Mouse (Mus musculus) cerebellum, adult 9-10 months (tissue): Measurements from ENCODE around the gene Hapln1.

Experiments
- DNase-seq: peaks from one replicate; pipeline ENCODE4 v3.0.0; 2022

The Hapln1 gene

GRCm38 (mm10) chr13:89539205-89539886, at the start of gene Hapln1:
Gene Hapln1, plus strand, starts transcription at chr13:89539796.
- DNase-seq = no peak

DNA sequence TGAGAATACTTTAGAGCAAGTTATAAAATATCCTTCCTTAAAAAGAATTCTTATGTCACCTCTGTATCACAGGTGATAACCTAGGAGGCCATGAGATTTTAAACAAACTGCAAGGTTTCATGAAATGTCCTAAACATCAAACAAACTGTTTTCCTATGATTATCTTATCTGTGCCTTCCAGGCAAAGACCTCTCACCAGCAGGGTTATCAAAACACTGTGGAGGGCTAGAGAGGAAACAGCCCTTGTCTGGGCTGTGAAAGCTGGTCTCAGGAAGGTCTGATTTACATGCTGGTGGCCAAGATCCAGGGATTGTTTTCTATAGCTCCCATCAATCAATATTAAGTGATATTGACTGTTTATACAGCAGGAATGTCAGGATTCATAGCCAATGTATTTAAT, 46.4 kb upstream of the Hapln1 start:
- DNase-seq = no peak

- no peak for DNase-seq
Measured at GRCm38 (mm10) chr13:89493678-89494077, 45.9 kb upstream of the Hapln1 start.

GRCm38 (mm10) chr13:89496569-89496968, 43.0 kb upstream of the Hapln1 start:
- no peak for DNase-seq

DNA sequence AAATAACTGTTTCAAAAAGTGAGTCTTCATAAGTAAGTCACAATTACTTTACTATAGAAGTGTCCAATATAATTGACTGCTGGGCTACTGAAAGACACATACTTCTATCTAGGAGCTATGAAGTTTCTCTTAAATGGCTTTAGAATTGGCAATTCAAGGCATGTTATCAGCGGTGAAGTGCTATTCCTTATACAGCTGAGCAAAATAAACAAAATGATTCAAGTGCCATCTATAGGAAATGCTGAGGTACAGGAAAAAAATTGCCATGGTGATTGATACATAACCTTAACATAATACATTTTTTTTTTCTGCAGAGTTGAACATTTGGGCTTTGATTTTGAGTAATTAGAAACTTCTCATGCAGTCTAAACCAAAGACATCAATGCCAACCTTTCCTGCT, 40.2 kb upstream of the Hapln1 start:
- no peak for DNase-seq

DNA sequence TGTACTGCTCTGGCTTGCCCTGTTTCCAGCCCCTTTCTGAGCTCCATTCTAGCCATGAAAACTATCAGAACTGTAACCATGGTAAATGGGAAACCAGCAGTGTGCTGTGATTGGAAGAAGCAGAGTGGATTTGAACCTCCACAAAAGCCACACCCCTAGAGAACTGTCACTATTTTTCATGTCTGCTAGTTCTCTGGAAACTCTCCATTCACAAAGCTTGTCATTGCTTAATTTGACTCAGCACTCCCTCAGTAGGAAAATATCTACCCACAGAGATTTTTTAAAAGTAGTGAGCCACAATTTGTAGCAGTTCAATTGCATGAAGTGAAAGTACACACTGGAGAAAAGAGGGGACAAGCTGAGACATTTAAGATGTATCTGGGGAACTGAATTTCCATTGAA, 18.1 kb upstream of the Hapln1 start:
- DNase-seq = no peak

- no peak for DNase-seq
Measured at GRCm38 (mm10) chr13:89528716-89529115, 10.9 kb upstream of the Hapln1 start.

- DNase-seq = no peak
Measured at GRCm38 (mm10) chr13:89530386-89530785, 9.2 kb upstream of the Hapln1 start.

- no peak for DNase-seq
Measured at GRCm38 (mm10) chr13:89539887-89540264, 280 bp downstream of the Hapln1 start.

DNA sequence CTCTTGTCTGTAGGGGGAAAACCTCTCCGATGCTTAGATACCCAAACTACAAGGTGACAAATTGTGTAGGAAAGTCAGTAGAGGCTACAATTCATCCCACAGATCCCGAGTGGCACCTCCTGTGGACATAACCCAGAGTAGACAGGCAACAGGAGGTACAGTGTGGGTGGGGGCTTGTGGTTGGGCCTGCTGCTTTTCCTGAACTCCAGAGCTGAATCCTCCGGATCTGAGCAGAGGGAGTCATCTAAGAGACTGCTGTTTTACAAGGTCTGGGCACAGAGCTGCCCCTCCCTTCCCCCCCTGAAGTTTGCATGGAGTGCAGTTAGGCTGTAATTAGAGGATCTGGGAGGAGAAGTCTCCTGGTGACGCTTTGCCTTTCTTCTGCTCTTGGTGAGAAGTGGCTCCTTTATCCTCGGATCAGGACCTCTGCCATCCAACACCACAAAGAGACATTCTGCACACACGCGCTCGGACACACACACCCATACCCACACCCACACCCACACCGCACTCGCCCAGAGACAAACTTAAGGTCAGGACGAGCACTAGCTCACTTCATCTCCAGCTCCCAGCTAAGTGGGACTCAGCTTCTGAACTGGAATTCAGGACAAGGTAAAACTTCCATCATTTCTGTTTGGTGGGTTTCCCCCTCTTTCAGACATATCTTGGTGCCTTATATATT, 846 bp downstream of the Hapln1 start:
- DNase-seq = no peak

DNA sequence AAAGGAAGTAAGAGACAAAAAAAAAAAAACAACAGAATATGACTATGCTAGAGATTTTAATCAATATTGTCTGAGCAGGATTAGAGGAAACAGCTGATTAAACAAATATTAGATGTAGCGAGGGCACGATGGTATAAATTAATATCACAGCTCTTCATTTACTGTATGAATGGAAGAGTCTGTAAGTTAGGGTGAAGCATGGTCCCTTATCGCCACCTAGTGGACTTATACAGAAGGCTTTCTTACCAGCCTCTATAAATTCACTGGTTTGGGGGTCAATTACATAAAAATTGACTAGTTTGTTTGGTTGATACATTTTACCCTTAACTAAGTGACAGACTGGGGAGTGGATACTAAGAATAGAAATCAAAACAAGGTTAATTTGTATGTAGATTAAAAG, 3.4 kb downstream of the Hapln1 start:
- peak; percentile 44 for DNase-seq

DNA sequence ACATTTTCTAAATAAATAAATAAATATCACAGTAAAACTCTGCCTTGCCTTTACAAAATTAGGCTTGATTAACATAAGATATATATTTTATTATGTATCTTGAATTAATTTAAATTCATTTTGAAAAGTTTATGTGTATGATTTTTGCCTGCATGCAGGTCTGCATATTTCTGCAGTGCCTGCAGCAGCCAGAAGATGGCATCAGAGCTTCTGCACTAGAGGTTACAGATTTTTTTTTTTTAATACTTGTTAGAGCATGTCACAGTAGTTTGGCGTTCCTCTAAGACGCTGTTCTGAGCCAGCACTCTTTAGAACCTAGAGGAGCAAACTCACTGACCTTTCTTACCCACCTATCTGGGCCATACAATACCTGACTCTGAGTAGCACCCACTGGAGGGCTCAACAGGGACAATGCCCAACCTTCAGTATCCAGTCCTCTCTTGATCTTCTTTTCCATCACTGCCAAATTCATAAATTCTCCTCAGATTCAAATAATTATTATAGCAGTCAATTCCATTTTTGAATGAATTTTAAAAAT, 8.7 kb downstream of the Hapln1 start:
- DNase-seq = no peak

- DNase-seq = no peak
Measured at GRCm38 (mm10) chr13:89549507-89549906, 9.9 kb downstream of the Hapln1 start.

- no peak for DNase-seq
Measured at GRCm38 (mm10) chr13:89551502-89551901, 11.9 kb downstream of the Hapln1 start.

DNA sequence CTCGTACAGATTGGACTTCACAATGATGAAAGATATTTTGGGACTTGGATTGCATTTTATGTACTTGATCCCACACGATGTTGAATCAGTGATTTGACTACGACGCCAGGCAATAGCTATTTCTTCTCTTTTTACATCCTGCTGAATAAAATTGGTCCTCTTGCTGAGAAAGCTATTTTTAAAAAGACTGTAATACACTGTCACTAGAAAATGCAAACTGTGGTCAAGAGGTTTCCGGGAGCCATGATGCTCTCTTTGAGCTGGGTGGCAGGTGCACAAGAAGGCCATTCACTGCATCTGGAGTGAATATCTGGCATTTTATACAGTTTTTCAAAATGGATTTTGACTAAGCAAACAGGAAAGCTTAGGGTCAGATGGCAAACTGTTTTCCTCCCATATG, 24.9 kb downstream of the Hapln1 start:
- DNase-seq = no peak

- DNase-seq = no peak
Measured at GRCm38 (mm10) chr13:89566300-89566699, 26.7 kb downstream of the Hapln1 start.

GRCm38 (mm10) chr13:89579115-89579514, 39.5 kb downstream of the Hapln1 start:
- no peak for DNase-seq

GRCm38 (mm10) chr13:89583138-89583746, 43.6 kb downstream of the Hapln1 start:
- DNase-seq = no peak

DNA sequence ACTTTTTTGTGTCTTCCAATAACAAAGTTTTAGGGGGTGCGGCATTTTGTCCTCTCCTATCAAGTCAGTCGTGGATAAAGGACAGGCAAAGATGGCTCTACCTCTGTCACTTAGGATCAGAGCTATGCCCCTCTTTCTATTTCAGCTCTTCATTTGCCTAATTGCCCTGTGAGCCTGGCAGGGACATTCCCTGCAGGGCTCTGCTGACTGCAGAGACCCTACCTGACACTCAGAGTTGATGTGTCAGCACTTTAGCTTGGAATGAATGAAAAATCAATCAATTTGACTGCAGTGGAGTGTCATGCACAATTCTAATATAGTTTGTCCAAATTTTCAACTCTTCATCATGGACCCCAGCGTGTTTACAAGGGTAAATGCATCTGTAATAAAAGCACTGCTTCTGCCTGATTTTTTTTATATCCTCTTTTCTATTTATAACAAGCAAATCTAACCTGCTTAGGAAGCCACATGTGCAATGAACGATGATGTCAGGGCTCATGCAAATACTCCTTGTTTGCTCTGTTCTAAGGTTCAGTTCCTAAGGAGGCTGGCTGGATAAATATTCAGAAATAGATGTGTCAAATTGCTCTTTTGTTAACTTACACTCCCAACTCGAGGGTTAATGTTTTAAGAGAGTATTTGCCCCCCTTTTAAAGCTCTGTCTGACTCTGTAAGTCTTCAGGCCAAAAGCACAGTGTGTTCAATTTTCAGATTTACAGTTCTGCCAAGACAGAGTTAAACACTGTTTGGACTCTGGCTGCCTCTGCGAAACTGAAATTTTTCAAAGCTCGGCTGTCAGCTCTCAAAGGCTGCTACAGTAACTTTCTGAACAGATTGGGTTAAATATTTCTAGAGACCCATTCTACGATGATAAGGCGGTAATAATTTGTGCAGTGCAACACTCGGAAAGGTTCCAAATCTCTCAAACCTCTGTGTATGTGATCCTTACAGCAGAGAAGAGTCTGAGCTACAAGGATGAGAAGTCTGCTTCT, 44.4 kb downstream of the Hapln1 start:
- DNase-seq = no peak

GRCm38 (mm10) chr13:89585144-89585543, 45.5 kb downstream of the Hapln1 start:
- DNase-seq = no peak

- no peak for DNase-seq
Measured at GRCm38 (mm10) chr13:89595105-89595504, 55.5 kb downstream of the Hapln1 start.

DNA sequence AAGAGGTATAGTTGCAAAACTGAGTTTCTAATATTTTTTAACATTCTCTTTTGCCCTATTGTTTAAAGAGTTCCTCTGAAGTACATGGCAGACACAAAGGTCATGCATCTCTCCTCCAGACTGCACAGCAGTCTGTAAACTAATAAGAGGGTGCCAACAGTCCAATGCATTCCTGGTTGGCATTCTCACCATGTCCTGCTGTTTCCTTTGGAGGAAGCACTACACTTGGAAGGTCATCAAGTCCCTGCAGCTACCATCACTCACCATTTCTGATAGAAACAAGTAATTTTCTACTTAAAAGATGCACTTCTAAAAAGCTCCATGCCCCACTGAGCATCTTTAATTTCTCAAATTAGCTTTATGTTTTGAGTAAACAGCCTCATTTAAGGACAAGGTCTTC, 57.8 kb downstream of the Hapln1 start:
- no peak for DNase-seq

GRCm38 (mm10) chr13:89600466-89600865, 60.9 kb downstream of the Hapln1 start:
- no peak for DNase-seq
